Mouse (Mus musculus): ENCODE measurements around the gene Lmntd1.

DNA sequence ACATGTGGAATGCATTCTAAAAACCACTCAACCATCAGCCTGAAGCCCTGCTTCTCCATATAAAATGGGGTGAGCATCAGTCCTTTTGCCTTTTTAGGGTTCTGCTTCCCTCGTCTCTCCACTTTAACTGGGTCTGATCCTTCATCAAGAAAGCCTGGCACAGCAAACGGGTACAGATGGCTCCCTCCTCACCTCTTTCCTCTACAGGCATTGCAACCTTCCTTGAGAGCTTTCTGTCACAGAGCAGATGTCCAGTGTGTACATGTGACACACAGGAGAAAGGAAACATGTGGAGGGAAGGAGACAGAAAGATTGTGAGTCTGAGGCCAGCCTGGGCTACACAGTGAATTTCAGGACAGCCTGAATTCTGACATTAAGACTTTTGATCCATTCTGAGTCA lies 125.9 kb downstream of the Lmntd1 start:
- TF ChIP-seq CTCF (IDR thresholded peaks at IDR 0.05; ENCODE audit: extremely low read depth, insufficient read length, insufficient replicate concordance, low read depth, low read length), result no peak
- TF ChIP-seq POLR2A (IDR thresholded peaks at IDR 0.05; ENCODE audit: low read depth, low read length), result no peak

Data from small intestine, adult 2 months (tissue).